Mouse (Mus musculus): ENCODE data around the gene Slc25a10.
"Not testable (repeated sequence)": the region's sequence is repeated elsewhere in the genome, so short reads cannot be mapped to it uniquely, and the experiment has no call there.

Slc25a10 gene

GRCm38 (mm10) chr11:120510375-120511030, 18.9 kb downstream of the Slc25a10 start:
- DNase-seq (ENCODE audit: low spot score in 2 of 2) = no peak

- DNase-seq (ENCODE audit: low spot score in 2 of 2) = no peak
Measured at GRCm38 (mm10) chr11:120512790-120513453, 21.3 kb downstream of the Slc25a10 start.

GRCm38 (mm10) chr11:120514262-120514661, 22.6 kb downstream of the Slc25a10 start:
- DNase-seq (ENCODE audit: low spot score in 2 of 2) = not testable (repeated sequence)

GRCm38 (mm10) chr11:120515611-120516010, 24.0 kb downstream of the Slc25a10 start:
- peak; percentile 90 for DNase-seq (ENCODE audit: low spot score in 2 of 2)

- no peak for DNase-seq (ENCODE audit: low spot score in 2 of 2)
Measured at GRCm38 (mm10) chr11:120517147-120517546, 25.5 kb downstream of the Slc25a10 start.

GRCm38 (mm10) chr11:120518027-120518426, 26.4 kb downstream of the Slc25a10 start:
- DNase-seq (ENCODE audit: low spot score in 2 of 2) = peak in 1 of 2 experiments; percentile 67

- no peak for DNase-seq (ENCODE audit: low spot score in 2 of 2)
Measured at GRCm38 (mm10) chr11:120518558-120518957, 26.9 kb downstream of the Slc25a10 start.

GRCm38 (mm10) chr11:120519738-120520137, 28.1 kb downstream of the Slc25a10 start:
- DNase-seq (ENCODE audit: low spot score in 2 of 2) = peak in 1 of 2 experiments; percentile 40

GRCm38 (mm10) chr11:120520498-120520897, 28.9 kb downstream of the Slc25a10 start:
- no peak for DNase-seq (ENCODE audit: low spot score in 2 of 2)

- DNase-seq (ENCODE audit: low spot score in 2 of 2) = peak in 1 of 2 experiments; percentile 45
Measured at GRCm38 (mm10) chr11:120520967-120521540, 29.4 kb downstream of the Slc25a10 start.

- DNase-seq (ENCODE audit: low spot score in 2 of 2) = no peak
Measured at GRCm38 (mm10) chr11:120522581-120522980, 30.9 kb downstream of the Slc25a10 start.

- DNase-seq (ENCODE audit: low spot score in 2 of 2) = no peak
Measured at GRCm38 (mm10) chr11:120525959-120526358, 34.3 kb downstream of the Slc25a10 start.

- no peak for DNase-seq (ENCODE audit: low spot score in 2 of 2)
Measured at GRCm38 (mm10) chr11:120527690-120528354, 36.2 kb downstream of the Slc25a10 start.

GRCm38 (mm10) chr11:120528903-120529302, 37.3 kb downstream of the Slc25a10 start:
- no peak for DNase-seq (ENCODE audit: low spot score in 2 of 2)

- DNase-seq (ENCODE audit: low spot score in 2 of 2) = no peak
Measured at GRCm38 (mm10) chr11:120530085-120530964, 38.7 kb downstream of the Slc25a10 start, which contains the start of gene Gcgr. Gene Gcgr, plus strand, starts transcription at chr11:120530699.

GRCm38 (mm10) chr11:120531646-120532045, 40.0 kb downstream of the Slc25a10 start:
- DNase-seq (ENCODE audit: low spot score in 2 of 2) = no peak

GRCm38 (mm10) chr11:120534093-120534492, 42.5 kb downstream of the Slc25a10 start:
- DNase-seq (ENCODE audit: low spot score in 2 of 2) = no peak

GRCm38 (mm10) chr11:120535145-120535544, 43.5 kb downstream of the Slc25a10 start:
- no peak for DNase-seq (ENCODE audit: low spot score in 2 of 2)

- DNase-seq (ENCODE audit: low spot score in 2 of 2) = no peak
Measured at GRCm38 (mm10) chr11:120535804-120536203, 44.2 kb downstream of the Slc25a10 start.

- peak in 1 of 2 experiments; percentile 52 for DNase-seq (ENCODE audit: low spot score in 2 of 2)
Measured at GRCm38 (mm10) chr11:120538485-120538884, 46.8 kb downstream of the Slc25a10 start.

GRCm38 (mm10) chr11:120538955-120539284, 47.3 kb downstream of the Slc25a10 start:
- no peak for DNase-seq (ENCODE audit: low spot score in 2 of 2)

Data from urinary bladder, postnatal 36 days (tissue).